Mouse (Mus musculus): ENCODE measurements at regions not wholly inside any gene's neighbourhood (a gene's known extent, or its start where the extent isn't known, plus 50 kb on each side); places are given as distances from the start of the nearest gene placed in this dataset.
A peak's percentile ranks its signal among the peaks of the same experiment; 100 is the strongest.

DNA sequence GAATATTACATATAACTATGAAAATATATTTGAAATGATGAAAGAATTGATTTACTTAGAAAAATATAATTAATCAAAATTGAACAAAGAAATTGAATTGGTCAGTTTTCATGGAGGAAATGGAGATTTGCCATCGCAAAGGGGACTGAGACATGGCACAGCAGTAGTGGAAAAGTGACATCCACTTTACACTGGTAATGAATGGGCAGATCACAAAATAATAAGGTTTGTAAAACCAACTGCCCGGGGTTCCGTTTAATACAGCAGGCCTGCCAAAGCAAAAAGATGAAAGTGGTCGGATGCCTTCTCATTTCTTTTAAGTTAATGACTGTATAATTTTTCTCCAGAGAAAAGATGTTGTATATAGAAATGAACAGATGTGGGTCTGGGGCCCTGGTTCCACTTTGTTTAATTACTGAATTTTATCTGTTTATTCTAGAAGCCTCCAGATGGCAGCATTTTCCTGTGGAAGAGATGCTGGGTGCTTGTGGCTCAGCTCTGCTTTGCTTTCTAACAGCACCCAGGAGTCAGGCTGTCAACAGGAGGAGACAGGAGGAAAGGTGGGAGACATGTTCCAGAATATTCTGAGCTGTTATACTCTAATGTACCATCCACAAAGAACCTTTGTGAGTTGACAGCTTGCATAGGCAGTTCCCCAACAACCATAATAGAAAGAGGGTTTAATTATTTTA, 75.6 kb upstream of the Fbxl17 start:
- DNase-seq: peak; percentile 47

GRCm38 (mm10) chr17:63582870-63583269, 83.1 kb upstream of the Fbxl17 start:
- DNase-seq: no peak

DNA sequence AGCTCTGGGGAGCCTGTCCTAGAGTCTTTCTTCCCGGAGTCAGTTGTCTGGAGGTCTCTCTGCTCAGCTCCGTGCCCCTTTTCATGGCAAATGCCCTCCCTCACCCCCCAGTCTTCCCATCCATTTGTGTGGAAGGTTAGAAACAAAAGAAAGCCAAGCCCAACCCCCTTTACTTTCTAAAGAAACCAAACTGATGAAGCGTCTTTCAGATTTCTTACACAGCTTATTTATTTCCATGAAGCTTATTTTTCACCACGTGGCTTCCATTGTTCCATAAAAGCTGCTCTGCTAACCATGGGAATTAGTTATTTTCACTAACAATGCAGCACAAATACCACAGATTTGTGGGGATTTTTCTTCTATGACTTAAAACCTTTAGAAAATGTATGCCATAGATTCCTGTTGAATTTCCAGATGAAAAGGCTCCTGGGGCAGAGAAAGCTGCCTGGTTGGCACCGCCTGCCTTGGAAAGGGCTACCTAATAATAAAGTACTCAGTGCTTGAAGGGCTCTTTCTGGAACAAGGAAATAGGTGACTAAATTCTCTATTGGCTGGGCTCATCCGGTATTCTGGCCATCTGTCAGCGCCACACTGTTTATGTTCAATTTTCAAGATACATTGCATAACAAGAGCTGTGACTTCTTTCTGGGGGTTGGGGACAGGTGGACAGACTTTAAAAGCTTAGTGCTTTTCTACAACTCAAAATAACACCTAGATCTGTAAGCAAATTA, 107.4 kb upstream of the Fbxl17 start:
- peak; percentile 45 for DNase-seq

DNA sequence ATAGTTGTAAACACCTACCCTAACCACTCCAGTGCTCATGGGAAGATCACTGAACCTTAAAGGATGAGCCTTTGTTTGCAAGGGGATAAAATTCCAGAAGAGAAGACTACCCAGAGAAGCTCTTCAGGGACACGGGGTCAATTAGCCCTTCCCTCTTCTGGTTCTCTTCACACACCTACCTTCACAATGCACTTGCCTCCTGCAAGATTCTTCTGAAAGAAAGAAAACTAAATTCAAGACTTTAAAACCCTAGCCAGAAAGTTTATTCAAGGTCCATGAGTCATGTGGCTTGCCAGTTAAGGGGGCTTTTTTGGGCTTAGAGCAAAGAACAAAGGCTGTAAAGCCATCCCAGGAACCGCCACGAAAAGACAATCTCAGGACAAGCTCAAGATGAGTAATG, 122.9 kb upstream of the Fbxl17 start:
- no peak for DNase-seq

- DNase-seq: no peak
These were observed 137.8 kb upstream of the Fbxl17 start for GRCm38 (mm10) chr17:63637598-63637997.

DNA sequence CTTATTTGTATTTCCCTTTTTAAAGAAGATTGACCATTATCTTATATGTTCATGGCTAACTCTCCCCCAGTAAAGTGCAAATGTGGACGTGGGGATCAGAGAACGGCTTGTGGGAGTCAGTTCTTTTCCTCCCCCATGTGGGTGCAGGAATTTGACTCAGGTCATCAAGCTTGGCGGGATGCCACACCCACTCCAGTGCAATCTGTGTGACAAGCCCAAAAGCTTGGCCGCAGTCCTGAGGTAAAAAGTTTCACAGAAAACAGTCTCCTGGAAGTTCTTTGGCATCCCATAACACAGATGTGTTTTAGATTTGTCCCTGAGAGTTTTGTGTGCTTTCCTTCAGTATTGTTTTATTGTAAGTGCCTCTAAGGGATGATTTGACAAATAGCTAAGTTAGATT, 144.6 kb upstream of the Fbxl17 start:
- peak; percentile 8 for DNase-seq

GRCm38 (mm10) chr17:63657687-63658086, 157.9 kb upstream of the Fbxl17 start:
- DNase-seq: no peak

- no peak for DNase-seq
These were observed 161.1 kb upstream of the Fbxl17 start for GRCm38 (mm10) chr17:63660841-63661481.

- DNase-seq: no peak
These were observed 161.8 kb upstream of the Fbxl17 start for GRCm38 (mm10) chr17:63661584-63661983.

DNA sequence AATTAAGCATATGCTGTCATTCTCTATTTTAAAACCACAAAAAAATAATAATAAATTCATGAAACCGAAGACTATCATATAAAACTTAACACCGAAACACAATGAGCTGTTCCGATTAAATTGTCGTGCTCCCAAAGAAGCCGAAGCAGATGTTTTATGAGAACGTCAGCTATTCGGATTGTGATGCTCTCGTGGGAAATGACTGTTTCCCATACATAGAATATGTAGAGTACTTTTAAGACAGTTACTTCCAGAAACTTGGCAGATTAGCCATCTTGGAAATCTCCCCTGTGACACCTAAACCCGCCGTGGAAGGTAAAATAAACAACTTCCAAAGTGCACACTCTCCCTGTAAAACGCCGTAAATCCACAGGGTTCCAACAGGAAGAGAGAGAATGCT, 162.4 kb upstream of the Fbxl17 start:
- DNase-seq: no peak

DNA sequence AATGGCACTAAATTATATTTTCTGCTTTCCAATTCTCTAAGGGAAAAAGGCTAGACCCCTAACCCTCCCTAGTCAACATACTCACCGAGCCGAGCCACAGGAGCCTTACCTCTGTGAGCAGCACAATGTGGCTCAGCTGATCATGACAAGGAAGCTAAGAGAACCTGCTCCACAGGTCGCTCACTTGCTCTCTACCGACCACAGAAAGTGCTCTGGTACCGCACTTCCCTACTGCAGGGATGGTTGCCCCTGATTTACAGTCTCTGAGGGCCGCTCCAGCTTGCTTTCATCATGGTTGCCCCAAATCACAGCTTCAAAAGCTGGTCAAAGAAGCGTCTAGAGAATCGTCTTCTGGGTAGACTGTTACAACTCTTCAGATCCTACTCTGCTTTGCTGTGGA, 177.0 kb upstream of the Fbxl17 start:
- DNase-seq: no peak

DNA sequence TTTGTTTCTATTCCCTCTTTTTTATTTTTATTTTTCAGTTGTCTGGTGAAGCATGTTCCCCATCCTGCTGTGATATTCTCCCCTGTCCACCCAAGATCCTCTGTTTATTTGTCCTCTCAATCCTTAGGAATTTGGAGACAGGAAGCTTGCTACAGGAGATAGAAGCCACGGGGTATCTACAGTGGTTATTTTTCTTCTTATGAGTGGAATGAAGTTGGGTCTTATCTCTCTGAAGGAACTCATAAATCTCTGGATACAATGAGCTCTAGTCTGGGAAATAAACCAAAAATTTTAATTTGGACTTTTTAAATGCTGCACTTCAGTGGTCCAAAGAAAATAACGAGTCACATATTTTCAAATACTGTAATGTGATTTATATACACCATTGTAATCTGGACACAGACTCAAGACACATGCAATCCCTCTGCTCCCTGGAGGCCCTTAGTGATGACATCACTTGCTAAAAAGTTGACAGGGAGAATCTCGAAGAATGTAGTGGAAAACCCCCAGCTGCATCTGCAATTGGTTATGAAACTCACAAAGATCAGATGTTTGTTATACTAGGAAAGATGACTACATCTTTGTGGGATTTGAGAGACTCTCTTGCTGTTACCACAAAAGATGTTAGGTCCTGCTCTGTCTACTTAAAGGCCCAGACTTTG, 178.3 kb upstream of the Fbxl17 start:
- DNase-seq: no peak

GRCm38 (mm10) chr17:63680479-63680878, 180.7 kb upstream of the Fbxl17 start:
- DNase-seq: no peak

GRCm38 (mm10) chr17:63683345-63683744, 179.5 kb upstream of the Fer start:
- DNase-seq: no peak

DNA sequence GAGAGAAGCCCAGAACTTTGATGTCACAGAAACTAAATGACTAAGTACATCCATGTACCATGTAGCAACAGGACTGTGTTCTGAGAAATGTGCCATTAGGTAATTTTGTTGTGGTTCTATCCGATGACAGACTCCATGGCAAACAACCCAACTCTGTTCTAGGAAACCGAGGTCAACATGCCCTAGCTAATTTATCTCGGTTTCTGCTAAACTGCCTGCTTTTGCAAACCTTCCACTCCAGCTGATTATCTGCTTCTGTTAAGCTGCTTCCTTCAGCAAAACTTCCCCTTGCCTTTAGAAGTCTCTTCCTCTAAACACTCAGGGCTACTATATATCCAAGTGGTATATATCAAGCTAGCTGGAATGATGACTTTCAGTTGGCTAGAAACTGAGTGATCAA, 178.8 kb upstream of the Fer start:
- DNase-seq: no peak

DNA sequence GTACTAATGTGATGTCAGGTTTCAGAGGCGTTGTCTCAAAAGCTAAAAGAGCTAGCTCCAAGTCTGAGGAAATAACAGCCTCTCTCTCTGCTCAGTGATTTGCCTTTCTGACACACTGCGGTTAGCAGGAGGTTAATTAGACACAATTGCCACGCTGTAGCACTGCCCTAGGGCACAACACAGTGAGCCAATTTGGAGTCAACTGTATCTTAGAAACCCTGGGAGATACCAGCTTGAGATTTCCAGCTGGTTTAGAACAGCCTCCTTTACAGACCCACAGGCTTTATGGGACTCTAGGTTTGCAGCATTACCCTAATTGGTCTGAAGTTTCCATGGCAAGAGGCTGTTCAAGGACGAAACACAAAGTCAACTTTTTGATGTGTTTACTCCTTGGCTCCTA, 176.9 kb upstream of the Fer start:
- DNase-seq: no peak

DNA sequence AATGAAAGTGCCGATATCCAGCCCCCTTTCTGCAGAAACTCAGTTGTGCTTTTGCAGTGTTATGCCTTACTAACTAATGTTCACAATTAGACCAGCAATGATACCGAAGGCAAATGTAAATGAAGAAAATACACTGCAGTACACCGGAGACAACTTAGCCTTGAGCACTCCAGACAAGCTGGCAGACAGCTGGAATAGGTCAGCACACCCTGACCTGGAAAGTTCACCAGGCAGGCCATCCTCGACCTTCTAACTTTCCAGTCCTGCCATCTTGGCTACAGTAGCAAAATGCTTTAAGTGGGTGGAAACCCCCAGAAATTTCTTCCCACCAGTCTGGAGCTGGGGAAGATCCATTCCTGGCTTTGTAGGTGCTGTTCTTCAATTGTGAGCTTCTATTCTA, 176.5 kb upstream of the Fer start:
- no peak for DNase-seq

DNA sequence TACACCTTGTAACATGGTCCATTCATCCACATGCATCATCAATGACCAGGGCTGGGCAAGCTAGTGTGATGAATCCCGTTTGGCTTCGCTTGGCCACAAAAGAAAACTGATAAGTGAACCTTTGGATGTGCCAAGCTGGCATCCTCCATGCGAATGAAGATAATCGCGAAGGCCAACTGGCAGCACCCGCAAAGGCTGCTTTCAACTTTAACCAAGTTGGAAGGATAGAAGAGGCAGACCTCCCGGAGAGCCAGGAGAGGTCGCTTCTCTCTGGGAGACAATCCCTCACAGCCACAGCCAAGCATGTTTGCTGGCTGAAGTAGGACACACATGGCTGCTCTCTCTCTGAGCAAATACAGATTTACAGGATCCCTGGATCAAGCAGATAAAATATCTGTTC, 173.6 kb upstream of the Fer start:
- DNase-seq: no peak

- no peak for DNase-seq
These were observed 171.8 kb upstream of the Fer start for GRCm38 (mm10) chr17:63690829-63691689.

DNA sequence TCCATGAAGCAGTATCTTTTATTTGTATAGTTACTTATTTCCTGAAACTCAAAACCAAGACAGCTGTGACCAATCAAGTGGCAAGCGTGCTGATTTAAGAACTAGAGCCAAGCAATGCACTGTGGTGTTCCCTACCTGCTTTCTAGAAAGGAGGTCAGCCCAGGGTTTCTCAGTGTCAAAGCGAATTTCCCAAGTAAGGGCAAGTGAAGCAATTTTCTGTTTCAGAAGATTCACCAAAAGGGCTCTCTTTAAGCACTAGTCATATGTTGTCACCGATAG, 171.2 kb upstream of the Fer start:
- DNase-seq: no peak

GRCm38 (mm10) chr17:63693274-63693673, 169.6 kb upstream of the Fer start:
- DNase-seq: no peak

- no peak for DNase-seq
These were observed 163.3 kb upstream of the Fer start for GRCm38 (mm10) chr17:63699537-63699936.

DNA sequence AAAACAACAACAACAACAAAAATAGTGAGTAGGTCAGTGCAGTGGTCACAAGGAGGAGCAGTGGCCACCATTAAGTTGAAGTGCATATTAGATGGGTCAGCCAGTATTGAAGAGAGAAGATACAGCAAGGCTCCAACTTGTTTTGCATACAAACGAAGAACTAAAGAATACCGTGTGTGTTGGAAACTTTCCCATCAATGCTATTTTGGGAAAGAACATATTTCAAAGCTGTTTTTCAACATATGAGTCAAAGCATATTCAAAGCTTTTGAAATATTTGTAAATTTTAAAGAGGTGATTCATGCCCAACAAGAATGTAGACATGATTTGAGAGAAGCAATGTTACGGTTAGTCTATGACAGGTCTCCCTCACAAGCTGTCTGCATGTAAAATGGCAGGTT, 157.9 kb upstream of the Fer start:
- no peak for DNase-seq

All from cerebellum, adult 11 months (tissue).